Comparison of ENCODE assay signal across 9 mouse cellular contexts in the genomic region with DNA sequence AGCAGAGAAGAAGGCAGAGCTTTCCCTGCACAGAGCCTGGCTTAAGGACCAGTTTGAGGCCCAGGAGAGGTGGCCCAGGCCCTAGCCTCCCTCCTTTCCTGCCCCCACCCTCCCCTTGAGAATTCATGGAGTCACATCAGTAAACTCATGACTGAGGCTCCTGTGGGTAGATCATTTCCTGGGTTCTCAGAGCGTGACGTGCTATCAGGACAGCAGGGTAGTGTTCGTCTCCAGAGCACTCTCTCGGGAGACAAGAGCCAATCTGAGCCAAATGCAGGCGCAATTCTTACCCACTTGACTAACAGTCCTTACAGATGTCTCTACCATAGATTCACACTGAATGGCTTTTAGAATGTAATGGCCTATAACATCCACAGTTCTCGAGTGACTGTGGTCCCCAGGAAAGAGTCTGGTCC. TPM values are rescaled to one million over a fixed set of nuclear protein-coding genes. Genes with fewer than 3 reads are reported as not detected.
DNase-seq lines count a peak whose midpoint lies in the region; ATAC-seq lines count a peak whose summit lies in the region.
"Had no signal": no experiment of that assay in that cellular context is flagged by ENCODE, and none has a peak within 500 bp of the region (broad histone marks: within the 10 kb centered on the region; RNA-seq: fewer than 3 reads in every experiment).

No protein-coding gene starts in this region.

- H3K36me3 ChIP-seq in embryonic facial prominence, embryonic 15.5 days = no peaks in the 10 kb centered on the region
- H3K36me3 ChIP-seq in limb, embryonic 13.5 days = peaks cover 4% of the 10 kb centered on the region; the same call in 1 of the 2 replicates

- H3K27me3 ChIP-seq in embryonic facial prominence, embryonic 15.5 days = no peaks in the 10 kb centered on the region
- H3K27me3 ChIP-seq in limb, embryonic 13.5 days = no peaks in the 10 kb centered on the region

- no peak overlapping the region for H3K9ac ChIP-seq in embryonic facial prominence, embryonic 15.5 days
- H3K9ac ChIP-seq in limb, embryonic 13.5 days = no peak overlapping the region

- no peak overlapping the region for H3K4me2 ChIP-seq in embryonic facial prominence, embryonic 15.5 days (replicated peaks)
- H3K4me2 ChIP-seq in limb, embryonic 13.5 days (replicated peaks) = peak overlapping the region; percentile 16; the same call in 1 of the 2 replicates

- H3K4me1 ChIP-seq in embryonic facial prominence, embryonic 15.5 days = peaks cover 25% of the 10 kb centered on the region
- H3K4me1 ChIP-seq in limb, embryonic 13.5 days = peaks cover 26% of the 10 kb centered on the region

- 0 out of 2 replicates have a peak overlapping the region, but pooled peaks have one; percentile 60 for H3K27ac ChIP-seq in embryonic facial prominence, embryonic 15.5 days (replicated peaks)
- H3K27ac ChIP-seq in limb, embryonic 13.5 days = peak overlapping the region; percentile 55; the same call in 1 of the 2 replicates

- 54% methylated on average over 6 of the region's 6 CpGs for WGBS in embryonic facial prominence, embryonic 15.5 days
- WGBS in limb, embryonic 13.5 days = 55% methylated on average over 6 of the region's 6 CpGs

- no peaks in the 10 kb centered on the region for H3K9me3 ChIP-seq in embryonic facial prominence, embryonic 15.5 days (replicated peaks)
- H3K9me3 ChIP-seq in limb, embryonic 13.5 days = no peaks in the 10 kb centered on the region

- DNase-seq in heart, adult 11 months = peak; percentile 96
- DNase-seq in heart, postnatal 25 days (ENCODE audit: low spot score) = no peak
- DNase-seq in 3134 (ENCODE audit: extremely low read depth, insufficient read length, low spot score) = peak; percentile 71
- DNase-seq in cerebellum, postnatal 10 days = no peak
- DNase-seq in layer of hippocampus, adult 18-20 months (ENCODE audit: low spot score in 2 of 2) = no peak
- no peak for DNase-seq in right cerebral cortex, adult 2 months (ENCODE audit: low spot score in 2 of 2)

- intact Hi-C loops in heart, postnatal 25 days (cut with DNase I) = no loop called here

- no peak for ATAC-seq in embryonic facial prominence, embryonic 15.5 days (ENCODE audit: insufficient number of reproducible peaks, low FRiP score, low TSS enrichment, low read depth)
- peak; percentile 20; the same call in 1 of the 2 replicates for ATAC-seq in limb, embryonic 13.5 days (ENCODE audit: low FRiP score, low read depth)

- no peak overlapping the region for H3K4me3 ChIP-seq in embryonic facial prominence, embryonic 15.5 days (replicated peaks)
- H3K4me3 ChIP-seq in limb, embryonic 13.5 days = no peak overlapping the region

RNA-seq across cellular contexts. Expression of a gene that starts 18.1 kb away (rescaled TPM):
- 10 to 100 TPM; 19.1 to 26.8 TPM for total RNA-seq in heart, postnatal 25 days (2021)
- polyA plus RNA-seq in embryonic facial prominence, embryonic 15.5 days (2015; fragmentation: Nextera tagmentation; extraction: Ambion mirVana) = 3.8 and 5.0 TPM in 2 replicates
- 13.3 and 13.8 TPM in 2 replicates for polyA plus RNA-seq in limb, embryonic 13.5 days (2015; fragmentation: Nextera tagmentation; extraction: Ambion mirVana)
- total RNA-seq in layer of hippocampus, adult 18-20 months (2021) = 10 to 100 TPM; 13.2 to 13.7 TPM

RNA-seq across cellular contexts. Expression of a gene that starts 25.3 kb away (rescaled TPM):
- not detected for total RNA-seq in heart, postnatal 25 days (2021)
- polyA plus RNA-seq in embryonic facial prominence, embryonic 15.5 days (2015; fragmentation: Nextera tagmentation; extraction: Ambion mirVana) = 63.7 and 71.1 TPM in 2 replicates
- 43.3 and 49.0 TPM in 2 replicates for polyA plus RNA-seq in limb, embryonic 13.5 days (2015; fragmentation: Nextera tagmentation; extraction: Ambion mirVana)
- total RNA-seq in layer of hippocampus, adult 18-20 months (2021) = under 1 TPM; 0.69 to 0.91 TPM

RNA-seq across cellular contexts. Expression of a gene that starts 45.0 kb away (rescaled TPM):
- under 1 TPM; 0.34 to 0.48 TPM for total RNA-seq in heart, postnatal 25 days (2021)
- 0.12 and 0.31 TPM in 2 replicates for polyA plus RNA-seq in embryonic facial prominence, embryonic 15.5 days (2015; fragmentation: Nextera tagmentation; extraction: Ambion mirVana)
- polyA plus RNA-seq in limb, embryonic 13.5 days (2015; fragmentation: Nextera tagmentation; extraction: Ambion mirVana) = 0.46 and 0.52 TPM in 2 replicates
- total RNA-seq in layer of hippocampus, adult 18-20 months (2021) = 100 to 1,000 TPM; 118 to 119 TPM
- polyA plus RNA-seq: liver, embryonic 16.5 days had no signal

Comparison
In these comparisons a context has a peak if more than half of its experiments do, and no peak if none do; other contexts are left out.
1. DNase-seq: peak in heart, adult 11 months (single experiment) and 3134 (single experiment); none in heart, postnatal 25 days (single experiment), cerebellum, postnatal 10 days (0 of 2), layer of hippocampus, adult 18-20 months (0 of 2) and right cerebral cortex, adult 2 months (0 of 2).
2. RNA of a gene that starts 45.0 kb away (total RNA-seq): 118 to 119 TPM in layer of hippocampus, adult 18-20 months; 0.34 to 0.48 TPM in heart, postnatal 25 days; every median in the first group is over 10 times any median in the second.